Mouse (Mus musculus) midbrain, embryonic 13.5 days (tissue): ENCODE measurements at regions not wholly inside any gene's neighbourhood (a gene's known extent, or its start where the extent isn't known, plus 50 kb on each side); places are given as distances from the start of the nearest gene placed in this dataset.

Source experiments
- ATAC-seq: fragments of 200-750 bp; cut with Nextera tagmentation; 2 replicates; pipeline ENCODE4 v1.8.0; 2017; ENCODE audit warnings: mild to moderate bottlenecking, moderate TSS enrichment, moderate library complexity
- H3K27ac ChIP-seq: fragments of 300-500 bp; sonication (generic); 2 replicates; pipeline ENCODE4 v1.5.1; 2015; ENCODE audit warnings: inconsistent platforms, mild to moderate bottlenecking, moderate library complexity
- H3K27me3 ChIP-seq: fragments of 300-500 bp; sonication (generic); 2 replicates; pipeline ENCODE4 v1.6.1; 2015; ENCODE audit warnings: mild to moderate bottlenecking, inconsistent platforms
- H3K36me3 ChIP-seq: fragments of 300-500 bp; sonication (generic); 2 replicates; pipeline ENCODE4 v1.6.1; 2015; ENCODE audit warnings: mild to moderate bottlenecking, inconsistent platforms
- H3K4me1 ChIP-seq: fragments of 300-500 bp; sonication (generic); replicated peaks from 2 replicates; pipeline ENCODE4 v1.6.1; 2015; ENCODE audit warnings: inconsistent platforms
- H3K4me2 ChIP-seq: fragments of 300-500 bp; sonication (generic); replicated peaks from 2 replicates; pipeline ENCODE4 v1.6.1; 2015; ENCODE audit warnings: moderate library complexity, mild to moderate bottlenecking, inconsistent platforms
- H3K4me3 ChIP-seq: fragments of 300-500 bp; sonication (generic); replicated peaks from 2 replicates; pipeline ENCODE4 v1.5.1; 2015; ENCODE audit warnings: mild to moderate bottlenecking, inconsistent platforms
- H3K9ac ChIP-seq: fragments of 300-500 bp; sonication (generic); replicated peaks from 2 replicates; pipeline ENCODE4 v1.6.1; 2015; ENCODE audit warnings: mild to moderate bottlenecking, inconsistent platforms
- H3K9me3 ChIP-seq: fragments of 300-500 bp; sonication (generic); 2 replicates; pipeline ENCODE4 v1.6.1; 2016; ENCODE audit warnings: mild to moderate bottlenecking, inconsistent platforms
- WGBS: fragments of 180-500 bp; shearing (Covaris S2); methylation state at CpG from one replicate; pipeline ENCODE4 v1.1.7; 2015; 5-methylcytosine and 5-hydroxymethylcytosine counted together

DNA sequence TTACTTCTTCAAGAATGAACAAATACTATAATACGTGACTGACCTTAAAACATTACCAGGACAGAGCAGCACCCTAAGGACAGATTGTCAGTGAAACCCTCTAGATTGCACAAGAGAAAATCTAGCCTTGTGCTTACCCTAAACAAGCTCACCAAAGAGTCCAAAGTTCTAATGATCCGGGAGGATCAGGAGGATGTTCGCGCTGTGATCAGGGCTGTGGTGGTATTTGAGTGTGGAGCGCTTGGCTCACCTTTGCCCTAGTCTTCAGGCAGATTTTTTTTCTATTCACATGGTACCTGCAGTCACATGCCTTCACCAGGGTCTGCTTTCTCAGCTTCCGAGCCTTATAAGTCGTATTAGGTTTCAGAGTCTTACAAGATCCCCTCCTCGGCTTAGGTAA lies 65.3 kb upstream of the Abcd3 start:
- H3K27ac ChIP-seq, result no peak overlapping the region
- peaks cover 14% of the 10 kb centered on the region; the same call in 1 of the 2 replicates for H3K27me3 ChIP-seq
- 89% methylated on average over 8 of the region's 8 CpGs for WGBS
- no peaks in the 10 kb centered on the region for H3K4me1 ChIP-seq
- no peak overlapping the region for H3K4me2 ChIP-seq
- H3K36me3 ChIP-seq, result no peaks in the 10 kb centered on the region
- no peak overlapping the region for H3K4me3 ChIP-seq
- no peak for ATAC-seq
- no peaks in the 10 kb centered on the region for H3K9me3 ChIP-seq
- H3K9ac ChIP-seq, result no peak overlapping the region

DNA sequence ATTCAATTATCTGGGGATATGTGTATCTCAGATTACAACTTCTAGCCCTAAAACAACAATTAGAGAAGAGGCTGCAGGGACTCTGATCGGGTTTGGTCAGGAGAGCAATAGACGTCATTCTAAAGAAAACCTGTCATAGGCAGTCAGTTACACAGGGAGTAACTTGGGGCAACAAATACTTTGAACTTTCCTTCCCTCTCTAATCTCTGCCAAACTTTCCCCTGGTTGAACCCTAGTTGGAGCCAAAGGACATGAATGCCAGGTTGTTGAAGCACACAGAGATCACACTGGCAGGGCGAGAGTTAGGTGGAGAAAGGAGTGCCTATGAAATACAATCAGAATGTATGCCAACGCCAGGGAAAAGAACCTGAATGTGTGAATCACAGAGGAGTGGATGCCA lies 60.0 kb upstream of the Abcd3 start:
- 88% methylated on average over 4 of the region's 4 CpGs for WGBS
- ATAC-seq, result no peak
- H3K4me1 ChIP-seq, result no peaks in the 10 kb centered on the region
- no peak overlapping the region for H3K9ac ChIP-seq
- no peaks in the 10 kb centered on the region for H3K27me3 ChIP-seq
- no peak overlapping the region for H3K4me2 ChIP-seq
- no peak overlapping the region for H3K4me3 ChIP-seq
- no peak overlapping the region for H3K27ac ChIP-seq
- no peaks in the 10 kb centered on the region for H3K36me3 ChIP-seq
- no peaks in the 10 kb centered on the region for H3K9me3 ChIP-seq

DNA sequence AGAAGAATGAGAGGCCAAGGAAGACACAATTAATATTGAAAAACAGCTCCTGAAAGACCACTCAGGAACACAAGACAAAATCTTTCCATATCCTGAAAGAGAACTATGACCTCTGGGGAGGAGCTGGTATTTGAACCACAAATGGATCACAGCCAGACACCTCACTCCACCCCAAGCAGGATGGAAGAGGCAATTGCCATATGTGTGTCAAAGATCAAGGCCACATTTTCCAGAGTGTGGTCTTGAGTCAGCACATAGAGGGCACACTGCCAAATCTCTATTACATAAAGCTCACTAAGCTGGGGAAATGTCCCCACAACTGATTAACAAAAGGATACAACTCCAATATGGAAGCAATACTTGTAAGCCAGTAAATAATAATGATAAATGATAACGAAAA lies 59.5 kb upstream of the Abcd3 start:
- 96% methylated on average over 1 of the region's 1 CpGs for WGBS

DNA sequence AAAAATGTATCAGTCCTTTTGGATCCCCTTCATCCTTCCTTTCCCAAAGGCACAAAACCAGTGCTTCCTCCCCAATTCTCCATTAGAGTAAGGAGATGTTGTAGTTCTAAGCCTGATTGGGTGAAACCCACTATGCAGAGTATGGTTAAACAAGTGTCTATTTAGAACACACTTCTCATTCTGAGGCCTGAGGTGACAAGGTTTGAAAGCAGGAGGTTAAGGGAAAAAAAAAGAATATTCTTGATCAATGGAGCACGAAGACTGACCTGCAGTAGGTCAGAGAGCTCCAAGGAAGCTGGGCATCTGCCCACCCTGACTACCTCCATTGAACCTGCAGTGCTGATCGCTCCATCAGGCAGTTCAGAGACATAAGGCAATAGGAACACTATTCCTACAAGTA lies 58.5 kb upstream of the Abcd3 start:
- 87% methylated on average over 2 of the region's 2 CpGs for WGBS

More for the DNA sequence above, 59.5 kb upstream of the Abcd3 start:
- no peaks in the 10 kb centered on the region for H3K4me1 ChIP-seq
- no peak overlapping the region for H3K27ac ChIP-seq
- no peaks in the 10 kb centered on the region for H3K9me3 ChIP-seq
- no peak overlapping the region for H3K4me2 ChIP-seq
- H3K36me3 ChIP-seq, result no peaks in the 10 kb centered on the region
- ATAC-seq, result no peak
- no peak overlapping the region for H3K9ac ChIP-seq
- no peaks in the 10 kb centered on the region for H3K27me3 ChIP-seq
- no peak overlapping the region for H3K4me3 ChIP-seq

DNA sequence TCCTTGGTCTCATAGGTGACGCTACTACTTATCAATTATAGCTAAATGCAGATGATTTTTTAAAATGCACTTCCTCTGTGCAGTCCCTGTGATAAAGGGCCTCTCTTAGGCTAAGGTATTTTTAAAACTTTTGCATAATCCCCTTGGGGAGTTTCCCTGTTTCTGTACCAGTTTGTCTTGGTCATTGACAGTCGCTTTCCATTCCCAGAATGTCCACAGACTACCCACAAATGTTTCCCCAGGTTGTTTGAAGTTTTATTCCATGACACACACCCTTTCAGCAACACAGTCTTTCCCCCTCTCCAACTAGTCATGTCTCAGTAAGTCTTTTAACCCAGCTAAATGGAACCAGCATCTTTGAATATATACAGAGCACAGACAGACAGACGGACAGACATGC lies 57.6 kb upstream of the Abcd3 start:
- H3K4me1 ChIP-seq, result no peaks in the 10 kb centered on the region
- no peaks in the 10 kb centered on the region for H3K36me3 ChIP-seq
- no peak for ATAC-seq
- H3K9me3 ChIP-seq, result no peaks in the 10 kb centered on the region
- H3K9ac ChIP-seq, result no peak overlapping the region
- no peak overlapping the region for H3K27ac ChIP-seq
- no peak overlapping the region for H3K4me2 ChIP-seq
- H3K27me3 ChIP-seq, result no peaks in the 10 kb centered on the region
- 95% methylated on average over 3 of the region's 3 CpGs for WGBS
- H3K4me3 ChIP-seq, result no peak overlapping the region

More for the DNA sequence above, 58.5 kb upstream of the Abcd3 start:
- H3K4me2 ChIP-seq, result no peak overlapping the region
- H3K36me3 ChIP-seq, result no peaks in the 10 kb centered on the region
- no peaks in the 10 kb centered on the region for H3K9me3 ChIP-seq
- no peak overlapping the region for H3K4me3 ChIP-seq
- no peak for ATAC-seq
- H3K4me1 ChIP-seq, result no peaks in the 10 kb centered on the region
- H3K27me3 ChIP-seq, result no peaks in the 10 kb centered on the region
- H3K9ac ChIP-seq, result no peak overlapping the region
- H3K27ac ChIP-seq, result no peak overlapping the region

DNA sequence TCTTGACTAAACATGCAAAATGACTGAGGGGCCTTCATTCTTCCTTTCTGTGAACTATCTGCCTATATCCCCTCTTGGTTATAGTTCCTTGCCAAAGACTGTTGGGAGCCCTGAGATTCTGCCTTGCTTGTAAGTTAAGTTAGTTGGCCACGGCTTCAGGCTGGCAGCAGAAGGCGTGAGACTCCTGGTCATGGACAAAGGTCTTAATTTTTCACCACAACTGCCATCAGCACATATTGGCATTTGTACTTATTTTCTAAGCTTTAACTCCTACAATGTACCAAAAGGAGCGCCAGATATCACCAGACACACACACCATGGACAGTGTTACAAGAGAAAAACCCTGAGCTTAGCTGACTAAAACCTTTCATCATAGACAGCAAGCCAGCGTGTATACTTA lies 56.7 kb upstream of the Abcd3 start:
- no peaks in the 10 kb centered on the region for H3K36me3 ChIP-seq
- 80% methylated on average over 4 of the region's 4 CpGs for WGBS
- H3K4me3 ChIP-seq, result no peak overlapping the region
- ATAC-seq, result no peak
- H3K9me3 ChIP-seq, result no peaks in the 10 kb centered on the region
- no peak overlapping the region for H3K27ac ChIP-seq
- no peak overlapping the region for H3K9ac ChIP-seq
- no peaks in the 10 kb centered on the region for H3K27me3 ChIP-seq
- H3K4me2 ChIP-seq, result no peak overlapping the region
- no peaks in the 10 kb centered on the region for H3K4me1 ChIP-seq

DNA sequence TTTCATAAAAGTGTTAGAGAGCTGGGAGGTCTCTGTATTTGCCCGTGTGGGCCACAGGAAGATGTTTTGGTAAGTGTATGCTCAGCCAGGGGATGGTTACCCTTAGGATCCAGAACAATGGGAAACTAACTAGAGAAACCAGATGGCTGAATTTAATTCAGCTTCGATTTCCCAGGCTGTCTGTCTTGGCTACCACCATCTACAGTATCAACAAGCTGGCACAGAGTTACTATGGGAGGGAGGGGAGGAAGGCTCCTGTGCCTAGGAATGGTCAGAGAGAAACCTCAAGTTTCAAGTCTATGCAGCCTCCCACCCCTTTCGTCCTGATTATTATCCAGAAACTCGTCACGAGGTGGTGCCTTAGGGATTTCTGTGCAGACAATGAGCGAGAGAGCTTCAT lies 55.6 kb upstream of the Abcd3 start:
- no peaks in the 10 kb centered on the region for H3K9me3 ChIP-seq
- H3K36me3 ChIP-seq, result no peaks in the 10 kb centered on the region
- no peak for ATAC-seq
- no peak overlapping the region for H3K4me3 ChIP-seq
- WGBS, result 80% methylated on average over 6 of the region's 6 CpGs
- no peaks in the 10 kb centered on the region for H3K27me3 ChIP-seq
- H3K4me1 ChIP-seq, result no peaks in the 10 kb centered on the region
- no peak overlapping the region for H3K27ac ChIP-seq
- no peak overlapping the region for H3K4me2 ChIP-seq
- no peak overlapping the region for H3K9ac ChIP-seq

DNA sequence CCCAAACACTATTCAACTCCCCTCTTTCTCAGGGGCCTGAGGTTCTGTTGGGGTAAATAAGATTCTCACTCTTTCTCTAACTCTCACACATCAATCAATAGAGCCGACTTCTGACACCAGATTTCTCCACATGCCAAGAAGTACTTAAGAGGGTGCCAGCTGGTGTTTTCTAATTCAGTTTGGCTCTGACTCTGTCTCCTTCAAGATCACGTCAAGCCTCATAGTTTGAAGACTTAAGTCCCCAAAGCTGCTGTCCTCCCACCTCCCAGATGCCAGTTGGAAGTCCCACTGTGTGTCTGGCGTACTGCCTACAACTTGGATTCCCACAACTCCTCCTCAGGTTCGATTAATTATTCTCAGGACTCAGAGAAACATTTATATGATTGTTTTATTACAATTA lies 54.6 kb upstream of the Abcd3 start:
- Histone ChIP-seq H3K4me3 (no peak overlapping the region), H3K9me3 (no peaks in the 10 kb centered on the region), H3K4me1 (no peaks in the 10 kb centered on the region), H3K9ac (no peak overlapping the region), H3K27me3 (no peaks in the 10 kb centered on the region), H3K4me2 (no peak overlapping the region), H3K27ac (no peak overlapping the region), H3K36me3 (no peaks in the 10 kb centered on the region)
- 67% methylated on average over 4 of the region's 4 CpGs for WGBS
- no peak for ATAC-seq

DNA sequence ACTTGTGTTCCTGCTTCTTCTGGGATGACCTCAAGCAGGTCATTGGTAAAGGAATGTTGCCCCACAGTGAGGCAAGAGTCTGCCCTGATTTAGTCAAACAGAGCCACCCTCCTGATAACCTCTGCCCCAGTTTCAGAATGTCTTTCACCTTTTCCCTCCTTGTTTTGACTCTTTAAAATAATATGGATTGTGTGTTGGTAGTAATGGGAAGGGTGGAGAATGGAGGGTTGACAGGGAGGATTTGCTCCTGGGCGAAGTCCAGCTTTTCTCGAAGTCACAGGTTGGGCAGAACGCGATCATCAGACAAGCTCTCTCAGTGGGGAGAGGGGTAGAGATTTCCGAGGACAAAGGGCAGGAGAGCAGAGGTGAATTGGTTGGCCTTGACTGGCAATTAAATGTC lies 52.2 kb upstream of the Abcd3 start:
- Histone ChIP-seq H3K9me3 (no peaks in the 10 kb centered on the region), H3K4me3 (no peak overlapping the region), H3K4me1 (no peaks in the 10 kb centered on the region), H3K27me3 (no peaks in the 10 kb centered on the region), H3K36me3 (no peaks in the 10 kb centered on the region), H3K4me2 (no peak overlapping the region), H3K9ac (no peak overlapping the region), H3K27ac (no peak overlapping the region)
- 62% methylated on average over 5 of the region's 5 CpGs for WGBS
- no peak for ATAC-seq

DNA sequence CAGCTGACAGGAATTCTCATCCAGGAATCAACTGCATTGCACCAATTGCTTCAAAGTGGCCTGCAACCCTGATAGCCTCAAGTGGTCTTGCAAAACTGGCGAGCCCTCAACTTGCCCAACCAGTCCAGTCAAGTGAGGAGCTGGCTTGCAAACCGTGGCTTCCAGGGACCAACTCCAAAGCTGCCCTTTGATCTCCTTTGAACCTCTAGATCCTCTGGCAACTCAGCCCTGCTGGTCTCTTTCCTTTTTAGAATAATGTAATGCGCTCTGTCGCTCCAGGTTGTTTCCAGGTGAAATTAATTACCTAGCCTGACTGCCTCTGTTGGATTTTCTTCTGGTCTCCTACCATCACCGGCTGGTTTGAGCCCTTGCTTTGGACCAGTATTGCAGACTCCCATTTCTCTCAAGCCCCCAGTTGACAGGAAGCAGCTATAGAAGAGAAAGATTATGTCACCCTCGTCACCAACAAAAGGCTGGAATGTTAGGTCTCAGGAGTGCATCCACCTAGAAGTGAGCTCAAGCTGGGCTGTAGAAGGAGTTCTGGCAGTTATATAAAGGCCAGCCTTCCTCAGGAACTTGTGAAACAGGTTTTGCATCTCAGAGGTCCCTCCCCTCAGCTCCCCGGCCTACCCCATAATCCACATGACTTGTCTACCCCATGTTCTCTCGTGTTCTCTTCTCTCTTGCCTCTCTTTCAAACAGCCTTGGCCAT lies 49.8 kb upstream of the Abcd3 start:
- Histone ChIP-seq H3K36me3 (no peaks in the 10 kb centered on the region), H3K9me3 (no peaks in the 10 kb centered on the region), H3K4me3 (no peak overlapping the region), H3K27me3 (no peaks in the 10 kb centered on the region), H3K27ac (no peak overlapping the region), H3K9ac (no peak overlapping the region), H3K4me1 (no peaks in the 10 kb centered on the region), H3K4me2 (no peak overlapping the region)
- ATAC-seq, result no peak
- 54% methylated on average over 8 of the region's 8 CpGs for WGBS
